Mouse (Mus musculus): ENCODE results near the gene Prpf38a.

Gene Prpf38a

DNA sequence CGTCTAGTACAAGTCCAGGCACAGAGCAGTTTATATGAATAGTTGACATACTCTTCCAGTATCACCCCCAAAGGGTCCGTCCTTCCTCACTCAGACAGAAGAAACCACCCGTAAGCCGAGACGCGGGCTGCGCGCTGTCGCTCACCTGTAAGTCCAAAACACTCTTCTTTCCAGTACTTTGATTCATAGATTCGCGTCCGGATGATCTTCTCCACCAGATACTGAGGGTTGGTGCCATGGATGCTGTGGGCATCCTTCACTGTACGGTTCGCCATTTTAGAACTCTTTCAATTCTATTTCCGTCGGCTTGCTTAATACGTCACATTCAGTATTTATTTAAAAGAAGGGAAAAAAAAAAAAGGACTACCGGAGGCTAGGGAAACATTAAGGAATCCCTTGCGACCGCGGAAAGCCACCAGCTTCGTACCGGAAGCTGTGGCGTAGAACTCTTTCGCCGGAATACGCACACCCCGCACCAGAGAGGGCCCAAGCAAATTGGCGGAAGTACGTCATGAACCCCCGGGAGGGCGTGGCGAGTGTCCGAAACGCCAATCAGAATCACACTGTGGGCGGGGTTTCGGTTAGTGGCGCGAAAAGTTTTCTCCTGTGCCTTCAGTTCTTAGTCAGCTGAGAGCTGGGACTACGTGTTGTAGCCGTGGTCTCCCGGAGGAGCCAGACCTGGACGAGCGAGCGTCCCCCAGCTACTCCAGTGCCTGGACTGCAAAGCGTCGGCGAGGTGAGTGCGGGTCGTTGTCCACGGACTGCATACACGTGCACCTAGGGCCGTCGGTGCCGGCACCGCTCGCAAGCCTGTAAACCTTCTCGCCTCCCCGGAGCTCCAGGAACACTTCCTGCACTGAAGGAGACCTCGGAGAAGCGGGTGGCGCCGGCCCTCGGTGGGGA, at the start of gene Prpf38a, which contains the start of gene Orc1:
TSS of gene Prpf38a (minus strand) at position 497 of the 903 bp plus-strand sequence.
TSS of gene Orc1 (plus strand) at position 584 of the 903 bp plus-strand sequence.
- DNase-seq (ENCODE audit: low spot score), result peak; percentile 93

DNA sequence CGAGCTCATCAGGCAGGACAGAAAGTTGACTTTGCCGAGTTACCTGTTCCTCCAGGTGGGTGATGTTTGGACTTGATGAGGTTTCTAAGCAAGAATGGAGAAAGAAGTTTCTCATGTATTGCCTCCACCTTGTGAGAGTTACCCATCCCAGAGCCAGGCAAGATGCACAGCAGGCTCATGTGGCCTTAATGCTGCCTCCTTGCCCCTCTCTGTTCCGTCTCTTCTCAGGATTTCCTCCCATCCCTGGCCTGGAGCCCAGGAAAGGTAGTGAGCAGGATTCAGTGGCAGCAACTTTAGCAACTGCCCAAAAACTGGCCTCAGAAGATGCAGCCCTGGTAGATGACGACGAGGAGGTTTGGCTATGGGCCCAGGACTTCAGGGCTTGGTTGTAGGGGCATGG, 47.9 kb upstream of the Prpf38a start:
- DNase-seq (ENCODE audit: low spot score), result no peak

DNA sequence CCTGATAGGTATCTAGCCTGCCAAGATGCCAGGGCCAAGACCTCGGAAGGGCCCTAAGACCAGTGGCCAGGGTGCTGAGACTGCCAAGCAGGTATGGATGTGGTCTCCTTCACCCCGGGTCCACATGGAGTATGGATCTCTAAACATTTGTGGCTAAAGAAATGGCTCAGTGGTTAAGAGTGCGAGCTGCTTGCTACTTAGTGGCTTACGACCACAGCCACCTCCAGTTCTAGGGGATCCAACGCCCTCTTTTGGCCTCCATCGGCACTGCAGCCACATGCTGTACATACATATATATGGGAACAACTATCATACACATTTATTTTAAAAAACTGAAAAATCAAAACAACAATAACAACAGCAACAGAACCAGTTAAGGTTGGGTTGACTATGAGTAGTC, 42.4 kb upstream of the Prpf38a start:
- no peak for DNase-seq (ENCODE audit: low spot score)

DNA sequence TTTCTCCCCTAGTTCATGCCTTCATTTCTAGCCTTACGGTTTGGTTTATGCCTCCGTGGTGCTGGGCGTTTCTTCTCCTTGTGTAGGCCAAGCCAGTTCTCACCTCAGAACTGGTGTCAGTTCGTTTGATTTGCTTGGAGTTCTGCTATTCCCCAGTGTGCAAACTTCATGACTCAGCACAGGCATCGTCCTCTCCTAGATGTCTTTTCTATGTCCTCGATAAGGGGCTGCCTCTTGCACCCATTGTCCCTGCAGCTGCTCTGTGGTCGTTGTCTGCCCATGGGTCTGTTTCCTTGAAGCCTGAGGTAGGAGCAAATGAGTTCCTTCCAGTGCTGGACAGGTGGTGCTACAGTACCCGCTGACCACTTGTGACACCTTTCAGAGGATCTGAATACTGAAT, 41.4 kb upstream of the Prpf38a start:
- DNase-seq (ENCODE audit: low spot score), result no peak

DNA sequence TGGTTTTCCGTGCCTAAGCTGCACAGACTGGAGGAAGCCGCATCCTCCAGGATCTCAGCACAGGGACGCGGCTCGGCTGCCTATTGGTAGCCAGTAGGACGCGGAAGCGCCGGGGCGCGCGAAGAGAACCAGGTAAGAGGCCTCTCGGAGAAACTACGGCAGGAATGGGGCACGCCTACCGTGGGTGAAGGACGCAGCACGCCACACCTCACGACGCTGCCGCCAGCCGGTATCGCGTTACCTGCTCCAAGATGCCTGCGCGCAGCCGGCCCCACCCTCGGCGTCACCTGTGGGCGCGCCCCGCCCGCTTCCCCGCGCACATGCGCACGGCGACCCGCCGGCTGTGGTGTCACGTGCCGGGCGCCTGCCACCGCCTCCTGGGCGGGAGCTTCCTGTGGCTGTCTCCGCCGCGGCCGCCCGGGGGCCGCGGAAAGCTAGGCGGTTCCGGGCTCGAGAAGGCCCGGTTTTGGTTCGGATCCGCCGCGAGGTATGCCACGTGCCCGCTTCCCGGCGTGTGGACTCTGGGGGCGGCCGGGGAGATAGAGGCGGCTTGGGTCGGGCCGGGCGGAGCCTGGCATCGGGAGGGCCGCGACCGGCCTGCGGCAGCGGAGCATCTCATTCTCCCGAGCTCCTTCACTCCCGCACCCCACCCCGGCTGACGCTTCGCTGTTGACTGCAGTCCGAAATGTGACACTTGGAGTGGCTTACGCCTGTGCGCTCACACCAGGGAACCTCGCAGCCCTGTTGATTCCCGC, 40.6 kb upstream of the Prpf38a start, which contains the start of gene Cc2d1b:
TSS of gene Cc2d1b (plus strand) at position 354 of the 755 bp plus-strand sequence.
- peak; percentile 88 for DNase-seq (ENCODE audit: low spot score)

DNA sequence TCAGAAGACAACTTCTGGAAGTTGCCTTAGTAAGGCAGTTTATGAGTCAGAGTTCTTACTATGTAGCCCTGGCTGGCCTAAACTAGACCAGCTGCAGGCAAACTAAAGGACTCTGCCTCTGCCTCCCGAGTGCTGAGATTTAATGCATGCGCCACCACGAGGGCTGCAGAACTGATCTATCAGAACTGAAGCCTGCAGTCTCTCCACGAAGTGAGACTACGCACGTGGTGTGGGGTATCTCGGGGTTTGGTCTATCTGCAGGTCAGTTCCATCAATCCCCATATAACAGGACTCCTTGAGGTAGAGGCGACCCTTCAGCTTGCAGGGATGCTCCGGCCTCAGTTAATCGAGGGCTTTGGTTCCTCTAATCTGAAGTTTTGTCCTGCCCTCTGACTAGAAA, 40.0 kb upstream of the Prpf38a start:
- no peak for DNase-seq (ENCODE audit: low spot score)

DNA sequence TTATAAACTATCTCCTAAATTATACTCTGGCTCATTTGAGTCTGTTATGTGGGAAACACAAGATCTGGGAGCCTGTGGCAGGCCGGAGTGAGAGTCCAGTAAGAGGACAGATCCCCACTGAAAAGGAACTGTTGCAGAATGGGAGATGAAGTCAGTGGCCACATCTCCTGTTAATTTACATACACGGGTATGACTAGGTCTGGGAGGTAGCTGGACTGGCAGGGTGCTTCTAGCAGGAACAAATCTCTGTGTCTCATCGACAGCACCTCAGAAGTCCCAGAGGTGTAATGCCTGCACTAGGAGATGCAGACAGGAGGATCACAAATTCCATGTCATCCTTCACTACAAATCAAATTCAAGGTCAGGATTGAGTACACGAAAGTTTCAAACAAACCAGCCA, 39.5 kb upstream of the Prpf38a start:
- DNase-seq (ENCODE audit: low spot score), result no peak

DNA sequence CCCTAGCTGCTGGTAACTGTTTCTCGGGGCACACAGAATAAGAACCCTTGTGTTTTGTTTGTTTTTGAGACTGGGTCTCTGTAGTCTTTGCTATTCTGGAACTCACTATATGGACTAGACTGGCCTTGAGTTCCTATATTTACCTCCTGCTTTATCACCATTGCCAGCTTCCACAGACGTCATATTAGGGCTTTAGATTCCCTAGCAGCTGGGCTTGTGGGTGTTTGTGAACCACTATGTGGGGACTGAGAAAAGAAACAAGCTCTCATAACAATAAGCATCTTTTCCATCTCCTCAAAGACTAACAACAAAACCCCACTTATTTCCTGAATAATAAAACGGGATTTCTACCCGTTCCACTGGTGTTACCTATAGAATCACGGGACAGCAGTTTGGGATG, 31.8 kb upstream of the Prpf38a start:
- DNase-seq (ENCODE audit: low spot score), result no peak

DNA sequence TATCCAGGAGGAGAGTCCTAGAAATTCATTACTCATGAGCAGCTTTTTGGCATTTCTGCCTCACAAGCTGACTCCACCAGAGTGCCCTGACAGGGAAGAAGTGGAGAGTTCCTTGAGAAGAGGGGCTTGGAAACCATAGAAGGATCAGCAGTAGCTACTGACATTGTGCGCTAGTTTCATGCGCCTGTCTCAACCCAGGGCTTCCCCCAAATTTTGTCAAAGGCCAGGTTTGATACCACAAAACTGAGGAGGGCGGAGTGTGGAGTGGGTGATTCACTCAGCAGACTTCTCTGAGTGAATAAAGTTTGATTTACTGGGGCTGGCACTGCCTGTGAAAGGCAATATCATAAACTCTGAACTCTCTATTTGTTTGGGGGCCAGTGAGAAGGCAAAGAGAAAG, 29.5 kb upstream of the Prpf38a start:
- DNase-seq (ENCODE audit: low spot score), result no peak

DNA sequence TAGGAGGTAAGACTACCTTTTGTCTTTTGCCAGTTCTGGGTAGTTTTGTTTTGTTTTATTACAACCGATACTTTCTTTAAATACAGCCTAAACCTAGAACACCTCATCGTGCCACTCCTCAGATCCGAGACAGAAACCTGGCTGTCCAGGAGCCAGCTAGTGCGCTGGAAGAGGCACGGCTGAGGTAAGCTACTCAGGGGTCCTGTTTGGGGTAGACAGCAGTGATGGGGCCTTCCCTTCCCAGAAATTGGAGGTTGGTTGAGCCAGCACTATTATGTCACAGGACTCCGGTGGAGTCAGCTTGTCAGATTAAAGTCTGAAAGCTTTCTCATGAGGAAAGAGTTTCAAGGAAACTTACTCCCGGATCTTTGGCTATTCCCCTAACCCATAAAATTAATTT, 22.7 kb upstream of the Prpf38a start:
- DNase-seq (ENCODE audit: low spot score), result no peak

DNA sequence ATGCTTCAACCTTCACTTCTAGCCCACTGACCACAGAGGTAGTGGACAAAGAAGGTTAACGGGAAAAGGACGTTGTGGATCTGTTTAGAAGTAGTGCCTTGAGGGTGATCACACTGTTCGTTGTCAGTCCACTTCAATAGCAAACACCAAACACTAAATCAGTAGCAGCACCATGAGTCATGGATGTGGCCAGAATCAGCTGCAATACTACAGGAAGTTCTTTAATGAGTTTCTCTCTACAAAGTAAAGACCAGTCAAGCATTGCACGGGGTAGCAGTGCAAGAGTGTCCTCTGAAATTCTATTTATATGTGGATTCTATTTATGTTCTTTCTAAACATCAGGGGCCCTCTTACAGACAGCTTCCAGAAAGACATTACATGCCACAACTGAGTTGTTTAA, 19.2 kb upstream of the Prpf38a start:
- DNase-seq (ENCODE audit: low spot score), result no peak

DNA sequence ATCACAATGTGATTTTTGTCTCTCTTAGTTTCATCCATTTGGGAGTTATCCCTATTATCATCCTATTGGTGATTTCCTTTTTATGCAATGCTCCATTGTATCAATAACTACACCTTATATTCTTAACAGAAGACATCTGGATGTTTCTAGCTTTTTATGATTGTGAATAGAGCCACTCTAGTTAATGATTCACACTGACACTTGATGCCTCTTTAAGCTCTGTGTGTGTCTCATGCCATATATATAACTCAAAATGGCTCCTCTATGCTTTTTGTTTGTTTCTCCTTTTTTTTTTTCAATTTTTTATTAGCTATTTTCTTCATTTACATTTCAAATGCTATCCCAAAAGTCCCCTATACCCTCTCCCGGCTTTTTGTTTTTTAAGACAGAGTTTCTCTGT, 16.6 kb upstream of the Prpf38a start:
- DNase-seq (ENCODE audit: low spot score), result no peak

DNA sequence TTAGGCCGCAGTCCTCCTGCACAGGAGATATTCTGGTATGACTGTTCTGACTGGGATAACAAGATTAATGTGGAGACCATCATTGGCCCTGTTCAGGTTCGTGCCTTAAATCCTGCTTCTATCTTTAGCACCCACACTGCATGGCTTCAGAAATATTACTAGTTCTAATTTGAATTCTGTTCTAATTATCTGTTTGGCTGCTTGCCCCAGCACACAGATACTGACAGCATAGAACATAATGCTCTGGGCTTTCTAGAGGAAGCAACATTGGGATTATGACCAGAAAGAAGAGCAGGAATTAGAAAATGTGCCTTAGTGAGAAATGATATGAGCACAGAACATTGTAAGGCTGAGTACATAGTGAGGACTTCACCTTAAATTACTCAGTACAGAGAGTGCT, 14.2 kb upstream of the Prpf38a start:
- no peak for DNase-seq (ENCODE audit: low spot score)

DNA sequence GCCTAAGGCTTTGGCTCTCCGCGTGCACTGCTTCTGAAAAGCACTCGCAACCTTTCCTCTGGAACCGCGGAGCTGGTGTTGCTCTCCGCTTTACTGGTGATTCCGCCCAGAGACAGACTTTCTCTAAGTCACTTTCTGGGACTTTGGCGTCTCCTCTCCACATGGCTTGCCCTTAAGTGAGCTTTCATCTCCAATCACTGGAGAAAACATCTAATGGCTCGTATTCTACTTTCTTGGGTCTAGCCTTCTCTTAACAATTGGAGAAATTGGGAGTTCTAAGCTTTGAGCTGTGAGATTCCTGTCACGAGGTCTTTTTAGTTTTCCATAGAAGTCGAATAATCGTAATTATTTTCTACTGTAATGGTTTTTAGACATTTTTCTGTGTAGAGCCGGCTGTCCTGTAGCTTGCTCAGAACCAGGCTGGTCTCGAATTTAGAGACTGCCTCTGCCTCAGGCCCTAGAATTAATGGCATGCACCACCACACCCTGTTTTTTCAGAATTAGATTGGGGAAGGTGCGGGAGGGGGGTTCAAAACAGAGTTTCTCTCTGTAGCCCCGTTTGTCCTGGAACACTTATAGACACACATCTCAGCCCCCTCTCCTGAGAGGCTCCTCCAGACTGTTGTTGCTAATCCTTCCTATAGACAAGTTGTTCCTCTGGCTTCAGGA, 741 bp upstream of the Prpf38a start:
- no peak for DNase-seq (ENCODE audit: low spot score)

DNA sequence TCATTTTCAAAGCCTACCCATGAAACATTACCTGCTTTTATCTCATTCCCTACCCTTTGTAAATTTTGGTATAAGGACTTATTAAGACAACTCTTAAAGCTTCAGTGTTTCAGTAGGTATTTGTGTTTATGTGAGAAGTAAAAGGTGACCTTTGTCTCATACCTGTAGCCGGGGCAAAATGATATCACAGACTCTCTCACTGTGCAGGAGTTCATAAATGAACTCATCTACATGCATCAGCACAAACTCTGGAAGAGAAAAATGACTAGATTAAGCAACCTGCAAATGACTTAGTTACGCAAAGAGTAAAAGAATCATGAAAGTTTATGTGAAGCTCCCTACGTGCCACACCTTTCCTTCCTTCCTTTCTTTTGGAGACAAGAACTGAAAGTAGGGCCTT, 6.5 kb downstream of the Prpf38a start:
- no peak for DNase-seq (ENCODE audit: low spot score)

DNA sequence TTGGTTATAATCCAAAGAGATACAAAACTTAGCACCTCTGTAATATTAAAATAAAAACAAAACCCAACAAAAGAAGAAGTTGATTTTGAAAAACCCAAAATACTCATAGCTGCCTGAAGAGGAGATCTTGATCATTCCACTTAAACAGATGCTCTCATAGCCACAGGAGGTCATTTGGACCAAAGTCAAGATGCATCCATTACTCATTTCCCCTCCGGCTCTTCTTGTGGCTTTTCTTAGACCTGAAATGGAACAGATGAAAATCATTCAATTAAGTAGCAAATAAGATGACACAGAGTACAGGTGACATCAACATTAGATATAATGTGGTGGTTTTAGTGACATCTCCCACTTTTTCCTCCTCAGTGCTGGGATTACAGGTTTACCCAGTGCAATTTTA, 14.1 kb downstream of the Prpf38a start:
- DNase-seq (ENCODE audit: low spot score), result no peak

DNA sequence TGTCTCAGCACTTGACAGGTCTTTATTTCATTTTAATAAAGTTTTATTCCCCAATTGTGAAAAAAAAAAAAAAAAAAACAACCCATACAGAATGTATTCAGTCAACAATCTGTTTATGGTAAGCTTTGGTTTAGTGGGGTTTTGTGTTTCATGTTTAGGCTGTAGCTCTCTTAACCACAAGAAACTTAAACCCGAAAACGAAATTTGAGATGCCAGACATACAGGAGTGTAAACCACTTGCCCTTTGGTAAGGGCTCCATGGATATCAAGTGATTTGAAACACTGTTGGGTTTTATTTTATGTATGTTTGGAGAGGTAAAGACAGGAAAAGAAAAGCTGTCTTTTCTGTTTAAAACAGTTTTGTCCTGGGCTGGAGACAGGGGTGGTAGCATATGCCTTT, 39.4 kb downstream of the Prpf38a start:
- no peak for DNase-seq (ENCODE audit: low spot score)

All from left cerebral cortex, adult 11 months (tissue).